In genomic region chr5:24757816-24758215, GRCm38 (mm10) we compare ENCODE assay signal across 23 mouse cellular contexts. TPM values are rescaled to one million over a fixed set of nuclear protein-coding genes. Genes with fewer than 3 reads are reported as not detected.
A peak's percentile ranks its signal among the peaks of the same experiment; 100 is the strongest.
DNase-seq lines count a peak whose midpoint lies in the region; ATAC-seq and TF ChIP-seq lines count a peak whose summit lies in the region.
"Had no signal": no experiment of that assay in that cellular context is flagged by ENCODE, and none has a peak within 500 bp of the region (broad histone marks: within the 10 kb centered on the region; RNA-seq: fewer than 3 reads in every experiment).

Crygn (minus strand) TSS chr5:24758008.

- H3K27me3 ChIP-seq in kidney, postnatal 0 days (ENCODE audit: insufficient read depth, low read length): no peaks in the 10 kb centered on the region
- no peaks in the 10 kb centered on the region for H3K27me3 ChIP-seq in limb, embryonic 14.5 days (ENCODE audit: control insufficient read depth, insufficient read depth, low read length)
- H3K27me3 ChIP-seq: embryonic facial prominence, embryonic 15.5 days had no signal

- DNase-seq in kidney, postnatal 0 days (ENCODE audit: low spot score): no peak
- no peak for DNase-seq in kidney, postnatal 14 days
- no peak for DNase-seq in ES-E14 (ENCODE audit: low read depth, low spot score)
- peak; percentile 1 for DNase-seq in limb, embryonic 14.5 days (ENCODE audit: low spot score)
- DNase-seq in urinary bladder, postnatal 25 days (ENCODE audit: low spot score): no peak
- no peak for DNase-seq in gastrocnemius, adult 18-20 months (ENCODE audit: low spot score)
- DNase-seq: adrenal gland, adult 8-10 months; cerebellum, adult 11-12 months; heart, postnatal 36 days; kidney, adult 9 months; layer of hippocampus, adult 9-11 months; liver; lung, embryonic 14.5 days; right cerebral cortex, postnatal 25 days; thymus, postnatal 36 days had no signal

- WGBS in kidney, postnatal 0 days: 46% methylated on average over 18 of the region's 18 CpGs
- WGBS in bone marrow, adult 2 months: 77% methylated on average over 18 of the region's 18 CpGs
- WGBS in limb, embryonic 14.5 days: 39% methylated on average over 18 of the region's 18 CpGs

- H3K27ac ChIP-seq in kidney, postnatal 0 days: no peak within 1 kb of the TSS
- no peak within 1 kb of the TSS for H3K27ac ChIP-seq in ES-E14 (ENCODE audit: insufficient read depth, low read depth, low read length, poor library complexity, severe bottlenecking)
- no peak within 1 kb of the TSS for H3K27ac ChIP-seq in bone marrow, adult 2 months (ENCODE audit: control insufficient read depth, insufficient read depth, low read depth, low read length, poor library complexity)
- H3K27ac ChIP-seq in limb, embryonic 14.5 days (replicated peaks; ENCODE audit: low read depth, low read length): no peak within 1 kb of the TSS
- H3K27ac ChIP-seq: embryonic facial prominence, embryonic 15.5 days had no signal

- H3K4me2 ChIP-seq in kidney, postnatal 0 days (ENCODE audit: low read length): no peak within 1 kb of the TSS
- no peak within 1 kb of the TSS for H3K4me2 ChIP-seq in limb, embryonic 14.5 days (replicated peaks; ENCODE audit: low read depth, low read length, severe bottlenecking)
- H3K4me2 ChIP-seq: embryonic facial prominence, embryonic 15.5 days; heart, embryonic 11.5 days; lung, embryonic 14.5 days had no signal

- no peak within 1 kb of the TSS for H3K9ac ChIP-seq in kidney, postnatal 0 days (ENCODE audit: low read depth, low read length)
- H3K9ac ChIP-seq in ES-E14 (ENCODE audit: insufficient read depth, low read depth, low read length, poor library complexity, severe bottlenecking): peak within 1 kb of the TSS; percentile 21; the same call in 1 of the 2 replicates
- H3K9ac ChIP-seq in limb, embryonic 14.5 days (ENCODE audit: low read depth, low read length, severe bottlenecking): no peak within 1 kb of the TSS
- H3K9ac ChIP-seq: embryonic facial prominence, embryonic 15.5 days; lung, embryonic 14.5 days had no signal

- H3K4me1 ChIP-seq in kidney, postnatal 0 days (replicated peaks; ENCODE audit: insufficient read depth, low read length): 0 out of 2 replicates have a peak, but pooled peaks cover 10% of the 10 kb centered on the region
- H3K4me1 ChIP-seq in ES-E14 (ENCODE audit: control insufficient read depth in 2 of 2, insufficient read depth in 2 of 2, low read length in 2 of 2, poor library complexity in 1 of 2): peaks cover 0 to 7% of the 10 kb centered on the region in 2 experiments; a peak in 2 of 4 replicates
- no peaks in the 10 kb centered on the region for H3K4me1 ChIP-seq in bone marrow, adult 2 months (ENCODE audit: control insufficient read depth, insufficient read depth, low read length)
- no peaks in the 10 kb centered on the region; the same call in 1 of the 2 replicates for H3K4me1 ChIP-seq in limb, embryonic 14.5 days (ENCODE audit: control insufficient read depth, insufficient read depth, low read length)

- no peak within 1 kb of the TSS for H3K4me3 ChIP-seq in kidney, postnatal 0 days (replicated peaks; ENCODE audit: low read depth, low read length)
- peak within 1 kb of the TSS; percentile 48 to 58 for H3K4me3 ChIP-seq in ES-E14 (ENCODE audit: insufficient read depth in 1 of 2, low read depth in 1 of 2, low read length in 2 of 2, poor library complexity in 1 of 2, severe bottlenecking in 1 of 2)
- no peak within 1 kb of the TSS for H3K4me3 ChIP-seq in bone marrow, adult 2 months (replicated peaks; ENCODE audit: control insufficient read depth, low read depth, low read length)
- no peak within 1 kb of the TSS for H3K4me3 ChIP-seq in limb, embryonic 14.5 days (replicated peaks; ENCODE audit: low read length)
- H3K4me3 ChIP-seq: embryonic facial prominence, embryonic 15.5 days; megakaryocyte, embryonic 14.5 days had no signal

- TF ChIP-seq CTCF in kidney, postnatal 0 days (IDR thresholded peaks at IDR 0.05; ENCODE audit: low read depth): no peak
- no peak for TF ChIP-seq CTCF in bone marrow, adult 2 months (IDR thresholded peaks at IDR 0.05; ENCODE audit: control insufficient read depth, insufficient read depth, low read length)

- ATAC-seq in kidney, postnatal 0 days (replicated peaks; ENCODE audit: low FRiP score, low read depth): peak; percentile 37; the same call in 1 of the 2 replicates
- no peak for ATAC-seq in limb, embryonic 14.5 days (ENCODE audit: low FRiP score, low read depth)

- no peaks in the 10 kb centered on the region for H3K36me3 ChIP-seq in kidney, postnatal 0 days (ENCODE audit: insufficient read depth, low read length)
- H3K36me3 ChIP-seq in ES-E14 (ENCODE audit: control insufficient read depth, insufficient read depth, low read length, poor library complexity, severe bottlenecking): no peaks in the 10 kb centered on the region
- no peaks in the 10 kb centered on the region for H3K36me3 ChIP-seq in limb, embryonic 14.5 days (ENCODE audit: control insufficient read depth, insufficient read depth, low read length)
- H3K36me3 ChIP-seq: embryonic facial prominence, embryonic 15.5 days had no signal

- no peak for TF ChIP-seq POLR2A in bone marrow, adult 2 months (IDR thresholded peaks at IDR 0.05; ENCODE audit: borderline replicate concordance, control insufficient read depth, low read depth, low read length)
- no peak for TF ChIP-seq POLR2A in limb, embryonic 14.5 days (IDR thresholded peaks at IDR 0.05; ENCODE audit: borderline replicate concordance, extremely low read depth, insufficient read depth, insufficient read length)

- in situ Hi-C loops in ES-E14 (cut with MboI; ENCODE audit: low sequenced_read_pairs in 2 of 2, unreplicated experiment in 2 of 2): no loop called here

- no peaks in the 10 kb centered on the region for H3K9me3 ChIP-seq in kidney, postnatal 0 days (replicated peaks; ENCODE audit: low read length)
- H3K9me3 ChIP-seq in ES-E14 (ENCODE audit: control insufficient read depth, insufficient read depth, low read depth, low read length): no peaks in the 10 kb centered on the region
- H3K9me3 ChIP-seq in limb, embryonic 14.5 days (ENCODE audit: control insufficient read depth, low read length): no peaks in the 10 kb centered on the region
- H3K9me3 ChIP-seq: embryonic facial prominence, embryonic 15.5 days; megakaryocyte, embryonic 14.5 days had no signal

TF ChIP-seq in ES-E14, 5 proteins besides CTCF, POLR2A, EP300 and RAD21:
- TF ChIP-seq CHD2 (IDR thresholded peaks at IDR 0.05; ENCODE audit: low read depth, low read length) (no peak), ZNF384 (IDR thresholded peaks at IDR 0.05; ENCODE audit: low read depth, low read length) (no peak), HCFC1 (IDR thresholded peaks at IDR 0.05; ENCODE audit: borderline replicate concordance, insufficient read depth, low read length) (no peak), MAFK (IDR thresholded peaks at IDR 0.05; ENCODE audit: insufficient read depth, low read depth, low read length) (no peak), ZC3H11A (IDR thresholded peaks at IDR 0.05; ENCODE audit: borderline replicate concordance, low read depth, low read length) (no peak)

RNA-seq across cellular contexts. Expression of gene Crygn, which starts in this region (rescaled TPM):
- 5.8 and 7.1 TPM in 2 replicates for polyA plus RNA-seq in kidney, postnatal 0 days (2015; fragmentation: Nextera tagmentation; extraction: Ambion mirVana)
- total RNA-seq in ES-E14 (2012; rRNA removed): 1.2 and 2.1 TPM in 2 replicates
- polyA plus RNA-seq in bone marrow, adult 2 months (2011; ENCODE audit: insufficient read depth, insufficient read length, low replicate concordance, missing spikeins): 2.2 and 28.5 TPM in 2 replicates
- polyA plus RNA-seq in limb, embryonic 14.5 days (2012; rRNA removed): 0.09 TPM in 1 of 2 replicates, not detected in the other
- 1.0 and 2.3 TPM in 2 replicates for polyA plus RNA-seq in limb, embryonic 14.5 days (2014; fragmentation: Nextera tagmentation; extraction: Ambion mirVana)
- not detected for total RNA-seq in gastrocnemius, adult 18-20 months (2021)
- total RNA-seq: gastrocnemius, postnatal 4 days; heart, postnatal 36 days had no signal
- polyA plus RNA-seq: brain, embryonic 14.5 days; forebrain, embryonic 11.5 days; neural tube, embryonic 11.5 days had no signal

Comparison
In these comparisons a context has a peak if more than half of its experiments do, and no peak if none do; other contexts are left out.
1. H3K4me3 ChIP-seq: peak in ES-E14 (2 of 2); none in kidney, postnatal 0 days (single experiment), bone marrow, adult 2 months (single experiment) and limb, embryonic 14.5 days (single experiment).